Mouse (Mus musculus) forebrain, embryonic 10.5 days (tissue): Measurements from ENCODE around the gene Atp5g2. TPM values are rescaled to one million over a fixed set of nuclear protein-coding genes. Genes with fewer than 3 reads are reported as not detected.

Source experiments
- DNase-seq: peaks from one replicate; pipeline ENCODE4 v3.0.0-alpha.2; 2017; ENCODE audit warnings: low spot score; ENCODE audit errors: extremely low spot score
- H3K27ac ChIP-seq: fragments of 300-500 bp; sonication (generic); 2 replicates; pipeline ENCODE4 v1.5.1; 2016; ENCODE audit warnings: mild to moderate bottlenecking
- H3K27me3 ChIP-seq: fragments of 300-500 bp; sonication (generic); 2 replicates; pipeline ENCODE4 v1.6.1; 2016; ENCODE audit warnings: mild to moderate bottlenecking; ENCODE audit not compliant: poor library complexity, severe bottlenecking
- H3K36me3 ChIP-seq: fragments of 300-500 bp; sonication (generic); replicated peaks from 2 replicates; pipeline ENCODE4 v1.6.1; 2016; ENCODE audit warnings: mild to moderate bottlenecking, moderate library complexity
- H3K4me1 ChIP-seq: fragments of 300-500 bp; sonication (generic); 2 replicates; pipeline ENCODE4 v1.6.1; 2016
- H3K4me3 ChIP-seq: fragments of 300-500 bp; sonication (generic); 2 replicates; pipeline ENCODE4 v1.5.1; 2016; ENCODE audit warnings: mild to moderate bottlenecking, moderate library complexity
- H3K9me3 ChIP-seq: fragments of 300-500 bp; sonication (generic); 2 replicates; pipeline ENCODE4 v1.6.1; 2016; ENCODE audit warnings: mild to moderate bottlenecking, moderate library complexity
- WGBS: fragments of 180-500 bp; shearing (Covaris S2); methylation state at CpG from one replicate; pipeline ENCODE4 v1.1.7; 2016; 5-methylcytosine and 5-hydroxymethylcytosine counted together
- microRNA counts: library from miRNA; unstranded; fragments of <30 nt; microRNA quantifications from one replicate; lab custom pipeline; 2017
- microRNA-seq: library from miRNA; unstranded; fragments of <30 nt; microRNA quantifications from one replicate; pipeline ENCODE4, GENCODE M21; 2017
- polyA plus RNA-seq: library from polyadenylated mRNA; unstranded; fragments of >200 nt; fragmentation: Nextera tagmentation; extraction: Ambion mirVana; gene quantifications from 2 replicates; pipeline ENCODE4 v1.2.1, GENCODE M21; 2016

The Atp5g2 gene
- polyA plus RNA-seq, 1 experiment from 2014 or later: 65.1 TPM

DNA sequence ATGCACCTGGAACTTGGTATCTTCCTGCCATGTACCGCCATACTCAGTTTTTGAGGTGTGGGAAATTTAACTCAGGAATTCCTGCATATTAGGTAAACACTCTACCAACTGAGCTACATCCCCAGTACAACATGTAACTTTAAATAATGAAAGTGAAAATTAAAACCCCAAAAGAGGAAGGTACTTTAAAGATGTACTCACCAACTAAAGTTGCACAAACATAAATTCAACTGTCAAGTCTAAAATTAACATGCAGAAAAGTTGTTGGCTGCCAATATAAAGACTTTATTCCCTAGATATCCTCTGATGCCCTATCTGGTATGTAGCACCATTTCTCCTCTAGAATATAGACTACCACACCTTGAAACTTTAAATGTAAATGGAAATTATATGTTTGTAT is 54.5 kb downstream of the Atp5g2 start:
- H3K9me3 ChIP-seq: no peaks in the 10 kb centered on the region
- no peaks in the 10 kb centered on the region for H3K27me3 ChIP-seq
- 95% methylated on average over 1 of the region's 1 CpGs for WGBS
- H3K27ac ChIP-seq: no peak overlapping the region
- DNase-seq: no peak
- no peaks in the 10 kb centered on the region for H3K4me1 ChIP-seq
- no peak overlapping the region for H3K4me3 ChIP-seq
- peaks cover 8% of the 10 kb centered on the region; the same call in 1 of the 2 replicates for H3K36me3 ChIP-seq

- H3K4me3 ChIP-seq: no peak overlapping the region
- DNase-seq: no peak
- H3K9me3 ChIP-seq: no peaks in the 10 kb centered on the region
- H3K27ac ChIP-seq: no peak overlapping the region
- H3K27me3 ChIP-seq: no peaks in the 10 kb centered on the region
- 95% methylated on average over 2 of the region's 2 CpGs for WGBS
- peaks cover 8% of the 10 kb centered on the region; the same call in 1 of the 2 replicates for H3K36me3 ChIP-seq
- H3K4me1 ChIP-seq: no peaks in the 10 kb centered on the region
These were observed 56.0 kb downstream of the Atp5g2 start for GRCm38 (mm10) chr15:102616174-102616573.

DNA sequence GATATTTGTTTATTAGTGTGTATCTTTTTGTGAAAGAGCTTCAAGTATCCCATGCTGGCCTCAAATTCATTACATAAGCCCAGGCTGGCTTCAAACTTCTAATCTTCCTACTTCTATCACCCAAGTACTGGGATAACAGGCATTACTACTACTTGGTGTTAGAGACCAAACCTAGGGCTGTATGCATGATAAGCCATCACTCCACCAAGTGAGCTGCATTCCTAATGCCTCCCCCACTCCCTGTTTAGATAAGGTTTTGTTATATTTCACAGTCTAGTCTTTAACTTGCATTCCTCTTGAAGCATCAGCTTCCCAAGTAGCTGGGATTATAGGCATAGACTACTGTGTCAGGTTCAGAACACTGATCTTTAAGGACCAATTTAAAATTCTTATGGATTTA is 57.9 kb downstream of the Atp5g2 start:
- Histone ChIP-seq H3K4me3 (no peak overlapping the region), H3K4me1 (no peaks in the 10 kb centered on the region), H3K9me3 (no peaks in the 10 kb centered on the region), H3K36me3 (no peaks in the 10 kb centered on the region; the same call in 1 of the 2 replicates), H3K27ac (no peak overlapping the region), H3K27me3 (no peaks in the 10 kb centered on the region)
- no peak for DNase-seq

GRCm38 (mm10) chr15:102612966-102613365 is 59.2 kb downstream of the Atp5g2 start:
- H3K27ac ChIP-seq: no peak overlapping the region
- no peaks in the 10 kb centered on the region for H3K4me1 ChIP-seq
- no peak for DNase-seq

More at GRCm38 (mm10) chr15:102612966-102613365, 59.2 kb downstream of the Atp5g2 start:
- H3K4me3 ChIP-seq: no peak overlapping the region
- H3K36me3 ChIP-seq: no peaks in the 10 kb centered on the region; the same call in 1 of the 2 replicates
- H3K27me3 ChIP-seq: no peaks in the 10 kb centered on the region
- no peaks in the 10 kb centered on the region for H3K9me3 ChIP-seq

MicroRNAs within 50 kb of the gene (microRNA counts, 519-probe panel; counts per million panel counts)
- 341 counts per million, percentile 65 among the panel's probes with 10 or more counts for microRNA mmu-miR-688 (lab: Ali Mortazavi, UCI)

Small RNA genes within 50 kb of the gene (microRNA-seq; reads per million reads assigned to microRNA genes)
- gene Mir688: 0.90 reads per million

Other genes with a start within 250 kb of the Atp5g2 start
- 0.33 TPM in 1 of 2 replicates, not detected in the other for gene Amhr2, start 227.0 kb downstream of the Atp5g2 start, polyA plus RNA-seq
- 70.7 and 74.6 TPM in 2 replicates for gene Prr13, start 213.3 kb downstream of the Atp5g2 start, polyA plus RNA-seq
- gene Pcbp2, start 201.8 kb downstream of the Atp5g2 start, polyA plus RNA-seq: 205 and 217 TPM in 2 replicates
- not detected in 2 replicates for gene Gm10337, start 168.6 kb downstream of the Atp5g2 start, polyA plus RNA-seq
- 24.0 and 25.4 TPM in 2 replicates for gene Map3k12, start 155.3 kb downstream of the Atp5g2 start, polyA plus RNA-seq
- 132 and 137 TPM in 2 replicates for gene Tarbp2, start 154.2 kb downstream of the Atp5g2 start, polyA plus RNA-seq
- gene Npff, start 147.4 kb downstream of the Atp5g2 start, polyA plus RNA-seq: 1.3 and 2.2 TPM in 2 replicates
- gene Gm28047, start 47.3 kb downstream of the Atp5g2 start, polyA plus RNA-seq: 0.50 TPM in 1 of 2 replicates, not detected in the other
- 16.0 and 19.2 TPM in 2 replicates for gene Atf7, start 46.9 kb downstream of the Atp5g2 start, polyA plus RNA-seq
- 21.9 and 24.0 TPM in 2 replicates for gene Calcoco1, start 49.8 kb upstream of the Atp5g2 start, polyA plus RNA-seq
- not detected in 2 replicates for gene Hoxc13, start 248.8 kb upstream of the Atp5g2 start, polyA plus RNA-seq